In the genomic region with DNA sequence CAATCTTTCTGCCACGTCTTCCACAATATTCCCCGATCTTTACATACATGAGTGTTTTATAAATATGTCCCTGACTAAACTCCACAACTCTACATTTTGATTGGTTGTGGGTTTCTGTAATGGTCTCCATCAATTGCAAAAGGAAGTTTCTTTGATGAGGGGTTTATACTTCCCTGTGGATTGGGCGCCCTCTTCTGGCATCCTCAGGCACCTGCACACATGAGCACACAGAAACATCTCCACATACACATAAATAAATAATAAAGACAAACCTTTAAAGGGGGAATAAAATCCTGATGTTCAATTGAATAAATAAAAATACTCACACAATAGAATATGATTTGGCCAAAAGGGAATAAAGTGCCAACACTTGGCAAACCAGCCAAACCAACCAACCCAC, we compare ENCODE assay signal across 10 mouse cellular contexts.
A peak's percentile ranks its signal among the peaks of the same experiment; 100 is the strongest.
DNase-seq lines count a peak whose midpoint lies in the region; ATAC-seq and TF ChIP-seq lines count a peak whose summit lies in the region.
"Had no signal": no experiment of that assay in that cellular context is flagged by ENCODE, and none has a peak within 500 bp of the region (broad histone marks: within the 10 kb centered on the region; RNA-seq: fewer than 3 reads in every experiment).

No protein-coding gene starts in this region.

- H3K9me3 ChIP-seq in liver, embryonic 12.5 days (replicated peaks): no peaks in the 10 kb centered on the region
- H3K9me3 ChIP-seq in E14TG2a.4 (ENCODE audit: low read length): no peaks in the 10 kb centered on the region

- H3K27me3 ChIP-seq in liver, adult 2 months (ENCODE audit: control insufficient read depth, insufficient read depth, low read length): no peaks in the 10 kb centered on the region
- peaks cover 5% of the 10 kb centered on the region; the same call in 1 of the 2 replicates for H3K27me3 ChIP-seq in liver, embryonic 12.5 days (replicated peaks)
- H3K27me3 ChIP-seq in E14TG2a.4 (ENCODE audit: insufficient read depth, low read length): no peaks in the 10 kb centered on the region

- H3K4me3 ChIP-seq in liver, adult 2 months (ENCODE audit: insufficient read depth, low read depth, low read length): no peak overlapping the region
- H3K4me3 ChIP-seq in liver, embryonic 12.5 days: no peak overlapping the region
- no peak overlapping the region for H3K4me3 ChIP-seq in E14TG2a.4 (replicated peaks; ENCODE audit: low read length)

- peak; percentile 28 for DNase-seq in embryo, embryonic 10 days (ENCODE audit: low spot score)
- DNase-seq in embryo, embryonic 11 days: no peak
- peak; percentile 32 for DNase-seq in liver, adult 2 months (ENCODE audit: extremely low read depth, low read depth, low spot score)
- peak; percentile 16 for DNase-seq in induced T-regulatory cell, adult 2 months (ENCODE audit: low read depth)
- DNase-seq in ovary, adult 18-20 months (ENCODE audit: low spot score): no peak
- DNase-seq in urinary bladder, adult 18-20 months (ENCODE audit: low spot score in 2 of 2): no peak
- DNase-seq: kidney, adult 9 months had no signal

- H3K9ac ChIP-seq in liver, adult 2 months (ENCODE audit: low read depth, low read length): no peak overlapping the region
- H3K9ac ChIP-seq in liver, embryonic 12.5 days: no peak overlapping the region

- no peaks in the 10 kb centered on the region for H3K79me2 ChIP-seq in liver, adult 2 months (ENCODE audit: control insufficient read depth, insufficient read depth, low read length)

- no peak overlapping the region for H3K4me2 ChIP-seq in liver, embryonic 12.5 days
- H3K4me2 ChIP-seq: heart, embryonic 11.5 days had no signal

- WGBS in liver, adult 2 months: 88% methylated on average over 3 of the region's 3 CpGs
- WGBS in liver, embryonic 12.5 days (ENCODE audit: insufficient replicate concordance): 54% methylated on average over 3 of the region's 3 CpGs

- no peak overlapping the region for H3K27ac ChIP-seq in liver, adult 2 months (replicated peaks; ENCODE audit: insufficient read depth, low read depth, low read length)
- no peak overlapping the region for H3K27ac ChIP-seq in liver, embryonic 12.5 days

- TF ChIP-seq POLR2A in liver, adult 2 months (IDR thresholded peaks at IDR 0.05; ENCODE audit: extremely low read depth, insufficient read depth, low read length): no peak

- TF ChIP-seq CTCF in liver, adult 2 months (IDR thresholded peaks at IDR 0.05; ENCODE audit: low read depth, low read length): peak; percentile 66
- peak; percentile 69 for TF ChIP-seq CTCF in E14TG2a.4 (conservative IDR thresholded peaks at IDR 0.05; ENCODE audit: low read length)

- no peaks in the 10 kb centered on the region for H3K36me3 ChIP-seq in liver, adult 2 months (ENCODE audit: control insufficient read depth, insufficient read depth, low read length)
- H3K36me3 ChIP-seq in liver, embryonic 12.5 days: no peaks in the 10 kb centered on the region
- peaks cover 24% of the 10 kb centered on the region for H3K36me3 ChIP-seq in E14TG2a.4 (ENCODE audit: insufficient read depth, low read length)

- peaks cover 4% of the 10 kb centered on the region for H3K4me1 ChIP-seq in liver, adult 2 months (ENCODE audit: control insufficient read depth, insufficient read depth, low read length)
- no peaks in the 10 kb centered on the region for H3K4me1 ChIP-seq in liver, embryonic 12.5 days
- no peaks in the 10 kb centered on the region for H3K4me1 ChIP-seq in E14TG2a.4 (replicated peaks; ENCODE audit: low read depth, low read length)

- ATAC-seq in liver, embryonic 12.5 days: no peak

Comparison
In these comparisons a context has a peak if more than half of its experiments do, and no peak if none do; other contexts are left out.
1. DNase-seq: peak in embryo, embryonic 10 days (single experiment), liver, adult 2 months (single experiment) and induced T-regulatory cell, adult 2 months (single experiment); none in embryo, embryonic 11 days (single experiment), ovary, adult 18-20 months (single experiment) and urinary bladder, adult 18-20 months (0 of 2).